Mouse (Mus musculus) cerebellum, adult 11-12 months (tissue): ENCODE data around the gene Gdpd5.
"Not testable (repeated sequence)": the region's sequence is repeated elsewhere in the genome, so short reads cannot be mapped to it uniquely, and the experiment has no call there.

Source experiments
- DNase-seq: peaks from one replicate; pipeline ENCODE4 v3.0.0; 2022

Gene Gdpd5

DNA sequence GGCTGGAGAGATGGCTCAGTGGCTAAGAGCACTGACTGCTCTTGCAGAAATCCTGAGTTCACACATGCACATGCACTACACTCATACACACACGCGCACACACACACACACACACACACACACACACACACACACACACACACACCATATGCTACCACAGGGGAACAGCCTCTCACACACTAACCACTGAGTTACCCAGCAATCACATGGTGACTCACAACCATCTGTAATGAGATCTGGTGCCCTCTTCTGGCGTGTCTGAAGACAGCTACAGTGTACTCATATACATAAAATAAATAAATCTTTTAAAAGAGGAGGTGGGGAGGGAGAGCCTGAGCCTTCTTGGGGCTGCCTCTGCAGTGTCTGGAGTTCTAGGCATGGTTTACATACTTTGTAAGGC, 6.9 kb upstream of the Gdpd5 start:
- DNase-seq = not testable (repeated sequence)

DNA sequence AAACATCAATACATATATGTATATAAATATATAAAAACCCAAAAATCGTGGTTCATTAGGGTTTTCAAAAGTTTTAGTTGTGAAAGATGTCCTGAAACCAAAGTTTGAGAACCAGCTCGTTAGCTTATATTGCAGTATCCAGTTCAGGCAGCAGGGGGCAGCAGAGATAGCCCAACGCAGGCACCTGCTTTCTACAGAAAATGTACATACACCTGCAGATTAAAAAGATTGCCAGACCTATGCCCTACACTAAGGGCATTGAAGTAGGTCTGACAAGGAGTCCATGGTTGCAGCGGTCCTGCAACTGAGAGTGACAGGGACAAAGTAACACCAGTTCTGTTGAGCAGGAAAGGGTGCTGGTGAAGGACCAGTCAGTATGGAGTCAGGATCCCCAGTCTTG, 5.8 kb upstream of the Gdpd5 start:
- DNase-seq = peak; percentile 59

GRCm38 (mm10) chr7:99378870-99379269, 2.3 kb upstream of the Gdpd5 start:
- DNase-seq = no peak

DNA sequence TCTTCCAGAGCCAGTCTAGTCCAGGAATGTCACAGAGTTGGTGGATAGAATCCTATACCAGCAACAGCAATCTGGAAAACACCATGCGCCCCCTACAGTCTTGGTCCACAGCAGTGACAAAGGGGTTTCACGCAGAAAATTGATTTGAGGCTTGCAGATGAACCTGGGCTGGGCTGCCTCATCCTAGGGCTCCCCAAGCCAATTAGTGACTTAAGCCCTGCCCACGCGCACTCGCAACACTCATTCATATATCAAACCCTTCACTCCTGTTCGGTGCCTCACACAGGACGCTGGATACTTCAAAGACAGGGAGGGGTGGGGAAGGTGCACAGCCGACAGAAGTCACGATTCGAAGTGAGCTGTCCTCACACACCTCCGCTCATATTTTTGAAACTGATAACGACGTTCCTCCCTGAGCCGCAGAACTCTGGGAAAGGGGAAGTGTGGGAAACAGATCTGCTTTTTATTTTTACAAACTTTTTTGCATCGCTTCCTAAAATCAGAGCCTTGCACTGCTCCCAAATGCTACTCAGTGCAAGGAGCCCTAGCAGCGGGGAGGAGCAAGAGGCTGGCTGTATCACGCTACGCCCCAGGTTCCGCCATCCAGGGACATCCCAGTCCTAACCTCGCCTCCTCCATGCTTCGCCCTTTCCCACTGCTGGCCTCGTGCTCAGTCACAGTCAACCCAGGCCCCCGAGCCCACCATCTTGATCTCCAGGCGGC, 562 bp upstream of the Gdpd5 start:
- DNase-seq = peak; percentile 55

DNA sequence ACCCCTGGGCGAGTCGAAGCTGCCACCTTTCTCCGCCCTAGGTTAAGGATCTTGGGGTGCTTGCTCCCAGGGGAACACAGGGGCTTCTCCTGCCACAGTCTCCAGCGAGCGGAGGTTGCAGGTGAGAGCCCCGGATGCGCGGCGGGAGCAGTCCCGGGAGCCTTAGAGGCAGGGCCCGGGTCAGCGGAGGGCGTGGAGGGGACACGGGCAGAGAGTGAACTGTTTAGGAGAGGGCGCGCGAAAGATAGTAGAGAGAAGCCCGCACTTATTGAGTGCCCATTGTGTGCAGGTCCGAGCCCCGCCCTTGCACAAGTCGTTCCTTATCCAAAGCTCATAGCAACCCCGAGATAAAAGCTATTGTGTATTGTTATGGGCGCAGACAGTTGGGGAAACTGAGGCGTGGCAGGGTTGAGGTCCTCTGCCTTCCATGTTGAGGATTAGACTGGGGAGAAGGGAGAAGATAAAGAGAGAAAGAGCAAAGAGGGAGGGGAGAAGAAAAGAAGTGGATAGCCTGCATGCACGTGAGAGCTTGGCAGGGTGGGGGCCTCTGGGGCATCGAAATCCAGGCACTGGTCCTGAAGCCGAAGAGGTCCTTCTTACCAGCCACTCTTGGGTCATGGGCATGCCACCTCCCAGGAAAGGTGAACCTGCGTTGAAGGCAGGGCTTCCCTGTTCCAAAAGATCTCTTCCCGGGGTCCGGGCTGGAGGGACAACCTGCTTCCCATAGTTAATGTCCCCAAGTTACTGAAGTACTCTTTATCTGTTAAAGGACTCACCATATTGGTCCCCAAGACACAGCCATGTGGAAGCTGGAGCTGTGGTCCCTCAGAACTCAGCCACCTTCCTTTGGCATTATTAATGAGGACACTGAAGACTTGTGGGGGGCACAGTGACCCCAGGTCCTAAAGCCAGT, 1.1 kb downstream of the Gdpd5 start:
- peak; percentile 54 for DNase-seq

GRCm38 (mm10) chr7:99383246-99383645, 2.0 kb downstream of the Gdpd5 start:
- peak; percentile 65 for DNase-seq

GRCm38 (mm10) chr7:99384101-99384611, 2.9 kb downstream of the Gdpd5 start:
- peak; percentile 39 for DNase-seq

DNA sequence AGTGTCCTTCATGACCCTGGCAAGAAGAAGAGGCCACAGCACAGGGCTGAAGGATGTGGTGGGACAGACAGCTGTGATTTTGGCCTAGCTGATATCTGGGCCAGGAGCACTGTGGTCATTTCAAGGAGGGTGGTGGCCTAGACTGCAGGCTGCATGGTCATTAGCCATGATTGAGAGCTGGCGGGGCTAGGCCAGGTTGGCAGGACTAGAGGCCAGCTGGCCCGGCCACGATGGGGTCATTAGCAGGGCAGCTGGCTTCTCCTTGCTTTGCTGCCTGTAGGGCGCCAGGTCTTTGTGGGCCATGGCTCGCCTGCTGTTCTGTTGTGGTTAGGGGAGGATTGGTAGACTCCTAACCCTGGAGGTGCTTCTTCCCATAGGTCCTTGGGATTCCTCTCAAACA, 4.8 kb downstream of the Gdpd5 start:
- peak; percentile 82 for DNase-seq

DNA sequence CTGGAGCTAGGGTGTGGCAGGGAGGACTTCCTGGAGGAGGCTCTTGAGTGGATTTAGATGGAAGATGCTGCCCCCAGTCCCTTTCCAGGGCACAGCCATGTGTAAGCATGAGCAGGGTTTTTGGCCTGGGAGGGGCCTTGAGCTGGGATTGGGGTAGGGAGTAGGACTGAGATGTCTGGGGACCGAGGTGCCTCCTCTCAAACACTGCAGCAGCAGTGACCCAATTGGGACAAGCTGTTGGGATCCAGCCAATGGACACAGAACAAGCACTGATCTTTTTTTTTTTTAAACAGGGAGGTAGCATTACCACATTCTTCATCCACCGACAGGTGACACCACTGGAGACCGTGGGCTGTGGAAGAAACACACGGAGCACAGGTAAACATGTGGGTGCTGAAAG, 5.6 kb downstream of the Gdpd5 start:
- DNase-seq = peak; percentile 62

GRCm38 (mm10) chr7:99387356-99387755, 6.1 kb downstream of the Gdpd5 start:
- DNase-seq = peak; percentile 81

- DNase-seq = no peak
Measured at GRCm38 (mm10) chr7:99390559-99390958, 9.3 kb downstream of the Gdpd5 start.

- DNase-seq = no peak
Measured at GRCm38 (mm10) chr7:99392696-99393095, 11.5 kb downstream of the Gdpd5 start.

DNA sequence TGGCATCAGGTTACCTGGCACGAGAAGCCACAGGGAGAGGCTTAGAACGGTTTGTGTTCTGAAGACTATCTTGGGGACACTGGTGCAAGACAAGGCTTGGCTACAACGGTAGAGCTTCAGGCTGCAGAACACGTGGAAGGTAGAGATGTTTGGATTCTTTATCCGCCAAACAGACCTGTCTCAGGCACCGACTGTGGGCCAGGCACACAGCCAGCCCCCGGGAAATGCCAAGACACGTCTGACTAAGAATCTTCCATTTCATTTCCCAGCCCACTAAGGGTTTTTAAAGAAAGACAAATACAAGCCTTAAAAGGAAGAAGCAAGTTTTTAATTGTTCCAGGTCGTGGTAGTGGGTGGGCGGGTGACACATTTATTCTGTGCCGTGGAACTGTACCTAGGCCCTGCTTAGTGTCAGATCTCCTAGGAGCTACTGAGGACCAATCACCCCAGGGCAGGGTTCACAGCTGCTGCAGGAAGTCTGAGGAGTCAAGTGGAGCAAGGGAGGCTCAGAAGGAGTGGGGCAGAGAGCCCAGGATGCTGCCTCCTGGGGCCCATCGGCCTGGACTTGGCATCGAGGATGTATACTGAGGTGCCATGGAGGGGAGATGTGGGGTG, 12.6 kb downstream of the Gdpd5 start:
- DNase-seq = peak; percentile 60

GRCm38 (mm10) chr7:99395385-99395784, 14.2 kb downstream of the Gdpd5 start:
- DNase-seq = no peak

DNA sequence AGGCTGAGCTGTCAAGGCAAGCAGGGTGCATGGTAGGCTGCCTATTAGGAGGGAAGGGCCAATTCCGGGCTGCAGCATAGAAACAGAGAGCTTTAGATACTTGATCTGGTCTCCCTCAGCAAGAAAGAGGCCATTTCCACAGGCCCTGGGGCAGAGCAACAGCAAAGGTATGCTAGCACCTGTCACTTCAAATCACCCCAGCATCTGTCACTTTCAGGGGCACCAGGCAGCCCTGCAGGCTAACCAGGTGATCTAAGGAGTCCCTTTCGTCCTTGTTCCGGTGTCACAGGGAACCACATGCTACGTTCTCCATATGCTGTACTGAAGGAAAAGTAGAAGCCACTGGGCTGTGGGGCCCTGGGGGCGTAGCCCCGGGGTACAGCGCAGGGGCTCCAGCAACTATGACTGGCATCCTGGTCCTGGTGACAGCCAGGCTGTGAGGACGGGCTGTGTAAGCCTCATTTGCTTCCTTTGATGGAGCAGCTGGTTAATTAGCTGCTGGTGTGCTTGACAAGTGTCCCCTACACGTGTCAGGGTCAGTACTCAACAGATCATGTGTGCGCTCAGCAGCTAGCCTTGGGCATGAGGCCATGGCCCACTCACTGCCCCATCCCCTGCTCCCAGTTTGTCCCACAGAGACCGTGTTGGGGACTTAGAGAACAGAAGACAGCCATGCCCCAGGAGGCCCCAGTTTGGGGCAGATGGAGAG, 14.8 kb downstream of the Gdpd5 start:
- DNase-seq = peak; percentile 61

DNA sequence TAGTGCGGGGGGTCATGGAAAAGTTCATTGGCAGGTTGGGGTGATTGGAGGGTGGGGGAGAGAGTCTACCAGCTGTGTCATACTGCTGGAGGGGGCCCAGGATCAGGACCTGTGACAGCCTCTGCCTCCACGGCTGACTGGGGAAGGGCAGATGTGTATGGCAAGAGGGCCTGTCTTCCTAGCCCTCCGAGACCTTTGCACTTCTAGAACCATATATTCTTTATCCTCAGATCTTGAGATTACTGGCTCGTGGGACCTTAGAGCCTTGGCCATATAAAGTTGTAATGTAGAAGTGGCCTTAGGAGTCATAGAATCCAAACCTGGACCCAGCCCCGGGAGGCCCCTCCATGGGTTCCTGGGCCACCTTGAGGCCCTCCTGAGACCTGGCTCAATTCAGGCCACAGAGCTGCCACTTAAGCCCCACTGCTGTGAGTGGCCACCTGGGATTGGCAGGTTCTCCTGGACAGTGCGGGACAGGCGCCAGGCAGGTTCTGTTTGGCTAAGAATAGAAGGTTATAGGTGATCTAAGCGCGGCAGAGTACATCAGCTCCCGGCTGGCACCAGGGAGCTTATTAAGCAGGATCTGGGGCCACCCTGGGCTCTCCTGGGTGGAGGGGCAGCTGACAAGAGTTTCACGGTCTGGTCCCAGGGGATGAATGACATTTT, 15.9 kb downstream of the Gdpd5 start:
- peak; percentile 80 for DNase-seq

GRCm38 (mm10) chr7:99401373-99401772, 20.2 kb downstream of the Gdpd5 start:
- no peak for DNase-seq

- no peak for DNase-seq
Measured at GRCm38 (mm10) chr7:99402477-99402876, 21.3 kb downstream of the Gdpd5 start.

- DNase-seq = no peak
Measured at GRCm38 (mm10) chr7:99403254-99403653, 22.0 kb downstream of the Gdpd5 start.

DNA sequence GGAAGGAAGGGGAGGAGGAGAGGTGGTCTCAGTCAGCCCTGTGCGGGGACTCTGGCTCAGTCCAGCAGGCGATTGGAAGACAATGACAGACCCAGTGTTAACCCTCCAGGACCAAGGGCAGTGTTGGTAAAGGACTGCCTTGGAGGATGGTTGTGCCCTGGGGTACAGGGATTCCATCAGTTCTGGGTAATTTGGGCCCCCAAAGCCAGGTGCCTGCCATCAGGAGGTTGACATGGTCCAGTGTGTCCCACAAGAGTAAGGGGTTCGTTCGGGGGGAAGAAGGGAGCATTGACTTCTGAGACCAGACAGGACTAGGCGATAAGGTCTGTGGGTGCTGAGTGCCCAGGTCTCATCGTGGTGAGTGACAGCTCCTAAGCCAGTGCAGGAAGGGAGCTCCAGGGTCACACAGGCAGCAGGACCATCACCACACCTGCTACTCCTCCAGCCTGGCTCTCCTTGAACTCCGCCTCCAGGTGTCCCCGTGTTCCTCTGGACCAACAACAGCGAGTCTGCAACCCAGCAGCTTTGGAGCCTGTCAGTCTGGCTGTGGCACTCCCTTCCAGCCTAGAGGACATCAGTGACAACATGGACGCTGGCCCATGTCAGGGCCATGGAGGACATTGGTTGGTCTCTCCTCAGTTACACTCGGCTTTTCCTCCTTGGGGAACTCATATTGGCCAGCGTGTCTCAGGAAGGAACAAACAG, 23.0 kb downstream of the Gdpd5 start:
- no peak for DNase-seq

- DNase-seq = no peak
Measured at GRCm38 (mm10) chr7:99405386-99406155, 24.4 kb downstream of the Gdpd5 start.
